Mouse (Mus musculus): ENCODE results near the gene Ankfn1.

DNA sequence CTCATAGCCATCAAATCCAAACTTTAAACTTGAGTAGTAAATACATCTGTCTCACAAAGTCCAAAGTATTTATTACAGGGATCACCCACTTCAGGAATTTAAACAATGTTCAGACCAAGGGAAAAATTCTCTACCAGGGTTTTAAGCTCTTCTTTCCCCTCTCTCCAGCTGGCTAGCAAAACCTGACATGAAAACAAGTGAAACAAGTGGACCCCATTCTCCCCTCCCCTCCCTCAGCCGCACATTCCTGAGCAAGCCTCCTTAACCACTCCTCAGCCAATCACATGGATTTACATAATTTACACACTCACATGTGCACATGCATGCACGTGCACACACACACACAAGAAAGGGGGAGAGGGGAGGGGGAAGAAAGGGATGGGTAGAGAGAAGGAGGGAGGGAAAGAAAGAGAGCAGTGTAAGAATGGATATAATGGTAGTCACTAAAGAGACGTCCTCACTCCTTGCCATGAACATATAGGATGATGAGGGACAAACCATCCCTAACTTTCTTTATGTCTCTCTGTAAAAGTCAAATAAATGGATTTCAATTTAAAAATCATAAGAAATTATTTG, 104.9 kb downstream of the Ankfn1 start:
- TF ChIP-seq CTCF (IDR thresholded peaks at IDR 0.05; ENCODE audit: insufficient read depth, low read length) (no peak), POLR2A (IDR thresholded peaks at IDR 0.05; ENCODE audit: borderline replicate concordance, extremely low read depth, low read depth, low read length) (no peak)
